Mouse (Mus musculus) left cerebral cortex, postnatal 14 days (tissue): ENCODE measurements around the gene Rpl6. TPM values are rescaled to one million over a fixed set of nuclear protein-coding genes. Genes with fewer than 3 reads are reported as not detected.

Experiments
- DNase-seq, 2 experiments: peaks; one replicate each; pipeline ENCODE4 v3.0.0; 2021 to 2022; ENCODE audit warnings: low spot score in 2 of 2, mixed read lengths in 1 of 2
- intact Hi-C: fragments of 180-260 bp; cut with DNase I; formaldehyde crosslinking; loops from one replicate; pipeline ENCODE4 v1.15.1; 2025
- total RNA-seq, 2 experiments: library from RNA; stranded (reverse); gene quantifications; 2 replicates each; pipeline ENCODE4 v1.2.3; 2021

Gene Rpl6
- total RNA-seq, 2 experiments from 2014 or later: 391 to 441 TPM

DNA sequence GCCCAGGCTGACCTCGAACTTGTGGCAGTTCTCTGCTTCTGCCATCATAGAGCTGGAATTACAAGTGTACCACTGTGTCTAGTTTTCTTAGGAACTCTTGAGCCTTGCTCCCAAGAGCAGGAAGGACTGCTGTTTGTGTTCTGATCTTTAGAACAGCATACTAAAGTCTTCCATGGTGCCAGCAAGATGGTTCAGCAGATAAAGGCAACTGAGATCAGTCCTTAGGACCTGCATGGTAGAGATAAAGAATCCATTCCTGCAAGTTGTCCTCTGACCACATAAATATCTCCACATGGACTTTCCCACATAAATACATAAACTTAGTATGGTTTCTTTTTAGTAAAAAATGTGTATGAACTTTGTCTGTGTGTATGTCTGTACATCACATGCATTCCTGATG is 38.4 kb downstream of the Rpl6 start:
- DNase-seq: no peak
- intact Hi-C loops: no loop called here

GRCm38 (mm10) chr5:121243676-121244364 is 39.5 kb downstream of the Rpl6 start:
- no peak for DNase-seq
- intact Hi-C loops: no loop called here

- intact Hi-C loops: no loop called here
Measured at GRCm38 (mm10) chr5:121244365-121244731, 40.1 kb downstream of the Rpl6 start.

GRCm38 (mm10) chr5:121245201-121245600 is 40.9 kb downstream of the Rpl6 start:
- DNase-seq: no peak
- intact Hi-C loops: loop anchor here (1.0 kb wide), 1 partner anchor 25 kb away; the partner anchor contains the start of gene Hectd4

More at GRCm38 (mm10) chr5:121244365-121244731, 40.1 kb downstream of the Rpl6 start:
- no peak for DNase-seq

DNA sequence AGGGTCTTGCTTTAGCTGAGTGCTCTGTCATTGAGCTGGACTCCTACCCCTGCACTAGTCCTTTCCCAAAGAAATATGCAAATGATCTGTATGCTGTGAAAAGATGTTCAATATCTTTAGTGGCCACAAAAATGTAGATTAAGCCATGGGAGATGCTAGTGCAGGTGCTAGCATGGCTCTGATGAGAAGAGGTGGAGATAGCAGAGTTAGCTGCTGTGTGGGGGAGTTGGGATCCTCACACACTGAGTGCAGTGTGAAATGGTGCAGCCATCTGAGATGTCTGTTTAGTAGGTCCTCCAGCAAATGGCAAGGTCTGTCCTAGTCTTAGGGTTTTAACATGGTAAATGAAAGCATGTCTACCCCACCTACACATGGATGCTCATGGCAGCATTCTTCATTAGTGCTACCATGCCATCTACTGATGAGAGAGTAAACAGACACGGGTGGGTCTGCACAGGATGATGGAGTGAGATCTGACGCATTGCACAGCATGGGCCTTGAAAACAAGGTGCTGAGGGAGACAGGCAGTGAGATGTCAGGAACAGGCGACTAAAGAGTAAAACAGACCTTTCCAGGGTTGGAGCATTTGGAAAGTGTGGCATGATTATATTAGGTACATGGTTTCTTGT is 44.6 kb downstream of the Rpl6 start:
- intact Hi-C loops: no loop called here
- no peak for DNase-seq

- intact Hi-C loops: no loop called here
- DNase-seq: no peak
Measured at GRCm38 (mm10) chr5:121249693-121250092, 45.4 kb downstream of the Rpl6 start.

GRCm38 (mm10) chr5:121251813-121252212 is 47.5 kb downstream of the Rpl6 start:
- DNase-seq: no peak
- intact Hi-C loops: no loop called here

DNA sequence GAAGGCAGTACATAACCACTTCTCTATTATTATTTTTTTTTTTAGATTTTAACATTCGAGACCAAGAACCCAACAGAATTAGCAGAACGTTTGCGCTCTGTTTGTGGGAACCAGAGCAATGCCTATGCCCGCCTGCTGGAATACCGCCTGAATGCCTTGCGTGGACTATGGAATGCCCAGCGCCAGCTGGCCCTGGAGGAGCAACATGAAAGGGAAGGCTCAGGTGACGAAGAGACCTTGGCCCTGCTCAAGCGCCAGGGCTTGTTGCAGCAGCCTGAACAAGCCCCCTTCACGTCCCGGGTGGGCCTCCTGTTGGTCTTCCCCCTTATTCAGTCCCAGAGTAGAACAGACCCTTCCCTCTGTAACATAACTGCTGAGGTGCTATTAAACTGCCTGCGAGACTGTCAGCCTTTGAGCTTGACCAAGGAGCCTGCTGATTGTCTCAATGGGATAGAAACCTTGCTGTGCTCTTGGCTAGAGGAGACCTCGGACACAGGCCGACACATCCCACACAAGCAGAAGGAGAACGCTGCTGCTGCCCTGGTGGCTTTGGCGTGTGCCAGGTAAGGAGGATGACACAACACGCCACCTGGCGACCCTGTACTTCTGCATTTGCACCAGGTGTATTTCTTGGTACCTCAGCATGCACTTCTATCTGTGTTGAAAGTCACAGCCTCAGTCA is 49.7 kb downstream of the Rpl6 start:
- no peak for DNase-seq
- intact Hi-C loops: no loop called here

GRCm38 (mm10) chr5:121254977-121255376 is 50.7 kb downstream of the Rpl6 start:
- DNase-seq: no peak
- intact Hi-C loops: no loop called here

Other genes starting within 250 kb of the Rpl6 start
- gene Rph3a, start 194.4 kb upstream of the Rpl6 start, total RNA-seq: 100 to 1,000 TPM; 252 to 253 TPM
- gene Ptpn11, start 13.1 kb upstream of the Rpl6 start, total RNA-seq: 10 to 100 TPM; 79.6 to 84.9 TPM
- gene Hectd4, start 15.7 kb downstream of the Rpl6 start, total RNA-seq: 100 to 1,000 TPM; 223 to 227 TPM
- 10 to 100 TPM; 90.1 to 95.7 TPM for gene Trafd1, start 181.2 kb downstream of the Rpl6 start, total RNA-seq
- 10 to 100 TPM; 45.8 to 48.0 TPM for gene Naa25, start 193.5 kb downstream of the Rpl6 start, total RNA-seq
- 1 to 10 TPM; 5.7 to 6.8 TPM for gene Tmem116, start 247.4 kb downstream of the Rpl6 start, total RNA-seq
- 100 to 1,000 TPM; 152 to 170 TPM for gene Erp29, start 248.0 kb downstream of the Rpl6 start, total RNA-seq